Mouse (Mus musculus) kidney, postnatal 0 days (tissue): Measurements from ENCODE around the gene Elmod1. TPM values are rescaled to one million over a fixed set of nuclear protein-coding genes. Genes with fewer than 3 reads are reported as not detected.
A peak's percentile ranks its signal among the peaks of the same experiment; 100 is the strongest.

Source experiments
- ATAC-seq: fragments of 200-750 bp; cut with Nextera tagmentation; replicated peaks from 2 replicates; pipeline ENCODE4 v1.8.0; 2017; ENCODE audit warnings: low read depth, moderate number of reproducible peaks, moderate TSS enrichment, moderate library complexity; ENCODE audit not compliant: low FRiP score
- DNase-seq: peaks from one replicate; pipeline ENCODE4 v3.0.0-alpha.2; 2016; ENCODE audit warnings: low spot score
- H3K27ac ChIP-seq: fragments of 300-500 bp; sonication (generic); 2 replicates; pipeline ENCODE4 v1.5.1; 2014; ENCODE audit warnings: mild to moderate bottlenecking
- H3K27me3 ChIP-seq: fragments of 300-500 bp; sonication (generic); 2 replicates; pipeline ENCODE4 v1.6.1; 2014; ENCODE audit warnings: low read length, mixed read lengths; ENCODE audit not compliant: insufficient read depth
- H3K36me3 ChIP-seq: fragments of 300-500 bp; sonication (generic); 2 replicates; pipeline ENCODE4 v1.6.1; 2014; ENCODE audit warnings: low read length, mixed read lengths; ENCODE audit not compliant: insufficient read depth
- H3K4me1 ChIP-seq: fragments of 300-500 bp; sonication (generic); replicated peaks from 2 replicates; pipeline ENCODE4 v1.6.1; 2014; ENCODE audit warnings: antibody characterized with exemption, low read length, mixed read lengths; ENCODE audit not compliant: insufficient read depth
- H3K4me2 ChIP-seq: fragments of 300-500 bp; sonication (generic); 2 replicates; pipeline ENCODE4 v1.6.1; 2014; ENCODE audit warnings: mild to moderate bottlenecking, low read length, moderate library complexity, mixed read lengths
- H3K4me3 ChIP-seq: fragments of 300-500 bp; sonication (generic); replicated peaks from 2 replicates; pipeline ENCODE4 v1.5.1; 2014; ENCODE audit warnings: low read depth, low read length
- H3K9ac ChIP-seq: fragments of 300-500 bp; sonication (generic); 2 replicates; pipeline ENCODE4 v1.6.1; 2014; ENCODE audit warnings: low read depth, low read length
- H3K9me3 ChIP-seq: fragments of 300-500 bp; sonication (generic); replicated peaks from 2 replicates; pipeline ENCODE4 v1.6.1; 2016; ENCODE audit warnings: low read length, inconsistent platforms, mixed read lengths
- CTCF ChIP-seq: IDR thresholded peaks from 2 replicates; pipeline ENCODE4 v1.5.1; 2016; ENCODE audit warnings: antibody characterized with exemption, low read depth, mild to moderate bottlenecking, moderate library complexity
- WGBS: fragments of 180-500 bp; shearing (Covaris S2); extraction: QIAGEN DNeasy Blood & Tissue Kit; methylation state at CpG from one replicate; pipeline ENCODE4 v1.1.7; 2014; 5-methylcytosine and 5-hydroxymethylcytosine counted together
- polyA plus RNA-seq: library from polyadenylated mRNA; unstranded; fragments of >200 nt; fragmentation: Nextera tagmentation; extraction: Ambion mirVana; gene quantifications from 2 replicates; pipeline ENCODE4 v1.2.1, GENCODE M21; 2015

Gene Elmod1
- polyA plus RNA-seq, 1 experiment from 2014 or later = 0.33 TPM

- WGBS = 31% methylated on average over 10 of the region's 10 CpGs
- H3K9me3 ChIP-seq = no peaks in the 10 kb centered on the region
- no peak overlapping the region for H3K9ac ChIP-seq
- no peak overlapping the region for H3K4me3 ChIP-seq
- DNase-seq (peak; percentile 44), ATAC-seq (no peak)
- no peaks in the 10 kb centered on the region for H3K4me1 ChIP-seq
- no peak for TF ChIP-seq CTCF
- no peaks in the 10 kb centered on the region for H3K36me3 ChIP-seq
- H3K4me2 ChIP-seq = no peak overlapping the region
- no peak overlapping the region for H3K27ac ChIP-seq
- no peaks in the 10 kb centered on the region for H3K27me3 ChIP-seq
These were observed 59.0 kb downstream of the Elmod1 start for GRCm38 (mm10) chr9:53915929-53916721.

GRCm38 (mm10) chr9:53910823-53911222 is 64.3 kb downstream of the Elmod1 start:
- no peaks in the 10 kb centered on the region for H3K27me3 ChIP-seq
- no peak overlapping the region for H3K4me2 ChIP-seq
- ATAC-seq (no peak), DNase-seq (no peak)
- no peaks in the 10 kb centered on the region for H3K4me1 ChIP-seq
- no peak for TF ChIP-seq CTCF
- no peak overlapping the region for H3K4me3 ChIP-seq
- no peak overlapping the region for H3K9ac ChIP-seq
- 75% methylated on average over 2 of the region's 2 CpGs for WGBS
- H3K27ac ChIP-seq = no peak overlapping the region
- H3K9me3 ChIP-seq = no peaks in the 10 kb centered on the region
- H3K36me3 ChIP-seq = no peaks in the 10 kb centered on the region

- Histone ChIP-seq H3K4me1 (no peaks in the 10 kb centered on the region), H3K9me3 (no peaks in the 10 kb centered on the region), H3K27ac (no peak overlapping the region), H3K4me2 (no peak overlapping the region), H3K4me3 (no peak overlapping the region), H3K27me3 (no peaks in the 10 kb centered on the region), H3K9ac (no peak overlapping the region), H3K36me3 (no peaks in the 10 kb centered on the region)
- WGBS = 73% methylated on average over 5 of the region's 5 CpGs
- DNase-seq (no peak), ATAC-seq (no peak)
- TF ChIP-seq CTCF = no peak
These were observed 64.8 kb downstream of the Elmod1 start for GRCm38 (mm10) chr9:53910331-53910730.

GRCm38 (mm10) chr9:53906798-53907197 is 68.3 kb downstream of the Elmod1 start:
- WGBS = 33% methylated on average over 10 of the region's 10 CpGs
- H3K4me2 ChIP-seq = no peak overlapping the region
- H3K27ac ChIP-seq = no peak overlapping the region
- no peak for ATAC-seq
- H3K4me3 ChIP-seq = no peak overlapping the region
- no peaks in the 10 kb centered on the region for H3K4me1 ChIP-seq
- DNase-seq = no peak
- H3K27me3 ChIP-seq = no peaks in the 10 kb centered on the region
- H3K36me3 ChIP-seq = no peaks in the 10 kb centered on the region
- H3K9ac ChIP-seq = no peak overlapping the region
- no peaks in the 10 kb centered on the region for H3K9me3 ChIP-seq
- no peak for TF ChIP-seq CTCF

GRCm38 (mm10) chr9:53905418-53905817 is 69.7 kb downstream of the Elmod1 start:
- Histone ChIP-seq H3K27ac (no peak overlapping the region), H3K9me3 (no peaks in the 10 kb centered on the region), H3K4me2 (no peak overlapping the region), H3K9ac (no peak overlapping the region), H3K36me3 (no peaks in the 10 kb centered on the region), H3K27me3 (no peaks in the 10 kb centered on the region), H3K4me1 (no peaks in the 10 kb centered on the region), H3K4me3 (no peak overlapping the region)
- WGBS = 50% methylated on average over 3 of the region's 3 CpGs
- peak; percentile 73 for DNase-seq
- TF ChIP-seq CTCF = peak; percentile 61
- no peak for ATAC-seq

- H3K9ac ChIP-seq = no peak overlapping the region
- no peaks in the 10 kb centered on the region for H3K36me3 ChIP-seq
- no peak for DNase-seq
- no peaks in the 10 kb centered on the region for H3K27me3 ChIP-seq
- no peak overlapping the region for H3K4me2 ChIP-seq
- 89% methylated on average over 7 of the region's 7 CpGs for WGBS
- no peak overlapping the region for H3K4me3 ChIP-seq
- no peaks in the 10 kb centered on the region for H3K9me3 ChIP-seq
- H3K27ac ChIP-seq = no peak overlapping the region
- H3K4me1 ChIP-seq = no peaks in the 10 kb centered on the region
- no peak for TF ChIP-seq CTCF
- ATAC-seq = no peak
These were observed 71.8 kb downstream of the Elmod1 start for GRCm38 (mm10) chr9:53903215-53903842.
